Mouse (Mus musculus): Measurements from ENCODE around the gene Bik. TPM values are rescaled to one million over a fixed set of nuclear protein-coding genes. Genes with fewer than 3 reads are reported as not detected.
"Not testable (repeated sequence)": the region's sequence is repeated elsewhere in the genome, so short reads cannot be mapped to it uniquely, and the experiment has no call there.

The Bik gene
- polyA plus RNA-seq, 1 experiment from 2014 or later, result 1.7 TPM

GRCm38 (mm10) chr15:83495195-83495594 lies 31.5 kb upstream of the Bik start:
- H3K4me1 ChIP-seq, result no peaks in the 10 kb centered on the region
- no peak overlapping the region for H3K9ac ChIP-seq
- no peaks in the 10 kb centered on the region for H3K9me3 ChIP-seq
- H3K4me2 ChIP-seq, result no peak overlapping the region
- no peaks in the 10 kb centered on the region for H3K27me3 ChIP-seq
- WGBS, result 90% methylated on average over 3 of the region's 3 CpGs
- peaks cover 94% of the 10 kb centered on the region for H3K36me3 ChIP-seq (replicated peaks)
- H3K27ac ChIP-seq, result no peak overlapping the region
- ATAC-seq (ENCODE audit: low FRiP score), result no peak
- H3K4me3 ChIP-seq (replicated peaks), result no peak overlapping the region

GRCm38 (mm10) chr15:83495787-83496367 lies 30.8 kb upstream of the Bik start:
- H3K4me2 ChIP-seq, result no peak overlapping the region
- no peak for ATAC-seq (ENCODE audit: low FRiP score)
- H3K27me3 ChIP-seq, result no peaks in the 10 kb centered on the region
- no peak overlapping the region for H3K9ac ChIP-seq
- H3K36me3 ChIP-seq (replicated peaks), result peaks cover 91% of the 10 kb centered on the region
- no peaks in the 10 kb centered on the region for H3K4me1 ChIP-seq
- no peak overlapping the region for H3K4me3 ChIP-seq (replicated peaks)
- 66% methylated on average over 22 of the region's 22 CpGs for WGBS
- no peaks in the 10 kb centered on the region for H3K9me3 ChIP-seq
- H3K27ac ChIP-seq, result no peak overlapping the region

GRCm38 (mm10) chr15:83497299-83497698 lies 29.4 kb upstream of the Bik start:
- H3K9me3 ChIP-seq, result no peaks in the 10 kb centered on the region
- no peak for ATAC-seq (ENCODE audit: low FRiP score)
- H3K4me1 ChIP-seq, result no peaks in the 10 kb centered on the region
- WGBS, result 87% methylated on average over 6 of the region's 6 CpGs
- H3K4me2 ChIP-seq, result no peak overlapping the region
- H3K27ac ChIP-seq, result no peak overlapping the region
- no peak overlapping the region for H3K9ac ChIP-seq
- no peaks in the 10 kb centered on the region for H3K27me3 ChIP-seq
- H3K4me3 ChIP-seq (replicated peaks), result no peak overlapping the region
- H3K36me3 ChIP-seq (replicated peaks), result peaks cover 87% of the 10 kb centered on the region

GRCm38 (mm10) chr15:83499211-83499755 lies 27.4 kb upstream of the Bik start:
- Histone ChIP-seq H3K4me2 (no peak overlapping the region), H3K4me1 (no peaks in the 10 kb centered on the region), H3K27me3 (no peaks in the 10 kb centered on the region), H3K36me3 (replicated peaks) (peaks cover 85% of the 10 kb centered on the region), H3K27ac (no peak overlapping the region), H3K9ac (no peak overlapping the region), H3K4me3 (replicated peaks) (no peak overlapping the region), H3K9me3 (no peaks in the 10 kb centered on the region)
- WGBS, result 92% methylated on average over 10 of the region's 10 CpGs
- no peak for ATAC-seq (ENCODE audit: low FRiP score)

- 67% methylated on average over 3 of the region's 3 CpGs for WGBS
- H3K4me1 ChIP-seq, result no peaks in the 10 kb centered on the region
- no peak overlapping the region for H3K9ac ChIP-seq
- no peak for ATAC-seq (ENCODE audit: low FRiP score)
- H3K9me3 ChIP-seq, result no peaks in the 10 kb centered on the region
- H3K36me3 ChIP-seq (replicated peaks), result peaks cover 84% of the 10 kb centered on the region
- H3K4me2 ChIP-seq, result no peak overlapping the region
- H3K27ac ChIP-seq, result no peak overlapping the region
- no peak overlapping the region for H3K4me3 ChIP-seq (replicated peaks)
- H3K27me3 ChIP-seq, result no peaks in the 10 kb centered on the region
Observed at GRCm38 (mm10) chr15:83500352-83500751, 26.3 kb upstream of the Bik start.

- ATAC-seq (ENCODE audit: low FRiP score); H3K27ac ChIP-seq; H3K4me2 ChIP-seq; H3K9me3 ChIP-seq; H3K4me1 ChIP-seq; H3K9ac ChIP-seq; H3K27me3 ChIP-seq; H3K4me3 ChIP-seq (replicated peaks): not testable (repeated sequence)
- 79% methylated on average over 6 of the region's 6 CpGs for WGBS
- H3K36me3 ChIP-seq (replicated peaks), result peaks cover 79% of the 10 kb centered on the region
Observed at GRCm38 (mm10) chr15:83501483-83501882, 25.2 kb upstream of the Bik start.

- WGBS, result 24% methylated on average over 17 of the region's 17 CpGs
- H3K9me3 ChIP-seq, result no peaks in the 10 kb centered on the region
- peak overlapping the region; percentile 72 for H3K9ac ChIP-seq
- peak; percentile 74 for ATAC-seq (ENCODE audit: low FRiP score)
- H3K4me2 ChIP-seq, result peak overlapping the region; percentile 76
- peaks cover 26% of the 10 kb centered on the region for H3K4me1 ChIP-seq
- H3K4me3 ChIP-seq (replicated peaks), result peak overlapping the region; percentile 58
- H3K27ac ChIP-seq, result peak overlapping the region; percentile 91
- H3K36me3 ChIP-seq (replicated peaks), result peaks cover 8% of the 10 kb centered on the region
- H3K27me3 ChIP-seq, result peaks cover 13% of the 10 kb centered on the region
Observed at GRCm38 (mm10) chr15:83509950-83510804, 16.5 kb upstream of the Bik start.

GRCm38 (mm10) chr15:83510805-83511405 lies 15.8 kb upstream of the Bik start, which contains the start of gene Ttll1:
Gene Ttll1, minus strand, starts transcription at chr15:83510893.
- ATAC-seq (ENCODE audit: low FRiP score), result peak; percentile 97
- Histone ChIP-seq H3K36me3 (replicated peaks) (0 out of 2 replicates have a peak, but pooled peaks cover under 1% of the 10 kb centered on the region), H3K4me2 (peak within 1 kb of the TSS; percentile 76), H3K27ac (peak within 1 kb of the TSS; percentile 91), H3K4me1 (peaks cover 26% of the 10 kb centered on the region), H3K9ac (peak within 1 kb of the TSS; percentile 72), H3K9me3 (no peaks in the 10 kb centered on the region), H3K4me3 (replicated peaks) (peak within 1 kb of the TSS; percentile 58), H3K27me3 (peaks cover 13% of the 10 kb centered on the region)
- 11% methylated on average over 41 of the region's 41 CpGs for WGBS

GRCm38 (mm10) chr15:83512489-83513281 lies 14.0 kb upstream of the Bik start:
- H3K27ac ChIP-seq, result no peak overlapping the region
- peaks cover 13% of the 10 kb centered on the region for H3K27me3 ChIP-seq
- 75% methylated on average over 13 of the region's 13 CpGs for WGBS
- no peak for ATAC-seq (ENCODE audit: low FRiP score)
- H3K36me3 ChIP-seq (replicated peaks), result no peaks in the 10 kb centered on the region
- no peak overlapping the region for H3K4me3 ChIP-seq (replicated peaks)
- peaks cover 23% of the 10 kb centered on the region for H3K4me1 ChIP-seq
- no peak overlapping the region for H3K4me2 ChIP-seq
- H3K9me3 ChIP-seq, result no peaks in the 10 kb centered on the region
- H3K9ac ChIP-seq, result no peak overlapping the region

GRCm38 (mm10) chr15:83515018-83515417 lies 11.6 kb upstream of the Bik start:
- Histone ChIP-seq H3K9me3 (no peaks in the 10 kb centered on the region), H3K27me3 (peaks cover 13% of the 10 kb centered on the region), H3K4me1 (peaks cover 11% of the 10 kb centered on the region), H3K4me3 (replicated peaks) (no peak overlapping the region), H3K9ac (no peak overlapping the region), H3K4me2 (no peak overlapping the region), H3K36me3 (replicated peaks) (no peaks in the 10 kb centered on the region), H3K27ac (no peak overlapping the region)
- 69% methylated on average over 5 of the region's 5 CpGs for WGBS
- ATAC-seq (ENCODE audit: low FRiP score), result no peak

- no peaks in the 10 kb centered on the region for H3K36me3 ChIP-seq (replicated peaks)
- H3K9me3 ChIP-seq, result no peaks in the 10 kb centered on the region
- ATAC-seq (ENCODE audit: low FRiP score), result no peak; the same call in 1 of the 2 replicates
- no peak overlapping the region for H3K4me3 ChIP-seq (replicated peaks)
- H3K27ac ChIP-seq, result no peak overlapping the region
- H3K4me2 ChIP-seq, result no peak overlapping the region; the same call in 1 of the 2 replicates
- H3K9ac ChIP-seq, result 0 out of 2 replicates have a peak overlapping the region, but pooled peaks have one; percentile 21
- peaks cover 4% of the 10 kb centered on the region for H3K27me3 ChIP-seq
- peaks cover 9% of the 10 kb centered on the region; the same call in 1 of the 2 replicates for H3K4me1 ChIP-seq
- 33% methylated on average over 20 of the region's 20 CpGs for WGBS
Observed at GRCm38 (mm10) chr15:83518215-83519048, 8.2 kb upstream of the Bik start.
